8 mouse cellular contexts compared by ENCODE assay signal in genomic region chr14:56793243-56793642, GRCm38 (mm10). TPM values are rescaled to one million over a fixed set of nuclear protein-coding genes. Genes with fewer than 3 reads are reported as not detected.
DNase-seq lines count a peak whose midpoint lies in the region; ATAC-seq and TF ChIP-seq lines count a peak whose summit lies in the region.

No protein-coding gene starts in this region.

- H3K9ac ChIP-seq in intestine, embryonic 14.5 days (ENCODE audit: low read length): no peak overlapping the region
- H3K9ac ChIP-seq in intestine, embryonic 16.5 days (ENCODE audit: low read depth, low read length): no peak overlapping the region

- no peaks in the 10 kb centered on the region for H3K9me3 ChIP-seq in intestine, embryonic 14.5 days (ENCODE audit: control insufficient read depth, low read length)
- H3K9me3 ChIP-seq in intestine, embryonic 16.5 days (ENCODE audit: control insufficient read depth, low read length): no peaks in the 10 kb centered on the region
- no peaks in the 10 kb centered on the region for H3K9me3 ChIP-seq in embryonic facial prominence, embryonic 10.5 days

- intact Hi-C loops in left cerebral cortex, postnatal 25 days (cut with DNase I): loop anchor here (5.0 kb wide), 2 partner anchors 149 to 416 kb away; no protein-coding TSS in a partner anchor

- no peaks in the 10 kb centered on the region for H3K79me3 ChIP-seq in C2C12 (ENCODE audit: low read depth)

- H3K4me1 ChIP-seq in intestine, embryonic 14.5 days (replicated peaks; ENCODE audit: control insufficient read depth, insufficient read depth, low read length): no peaks in the 10 kb centered on the region
- H3K4me1 ChIP-seq in intestine, embryonic 16.5 days (ENCODE audit: control insufficient read depth, insufficient read depth, low read length): no peaks in the 10 kb centered on the region
- H3K4me1 ChIP-seq in embryonic facial prominence, embryonic 10.5 days: no peaks in the 10 kb centered on the region

- H3K4me2 ChIP-seq in intestine, embryonic 14.5 days (ENCODE audit: low read length): no peak overlapping the region
- H3K4me2 ChIP-seq in intestine, embryonic 16.5 days (ENCODE audit: low read depth, low read length): no peak overlapping the region

- TF ChIP-seq CTCF in C2C12 (IDR thresholded peaks at IDR 0.05; ENCODE audit: control insufficient read depth, insufficient read depth, insufficient read length): peak; percentile 13

- no peak overlapping the region for H3K4me3 ChIP-seq in intestine, embryonic 14.5 days (ENCODE audit: low read depth, low read length)
- no peak overlapping the region for H3K4me3 ChIP-seq in intestine, embryonic 16.5 days (ENCODE audit: low read length)
- H3K4me3 ChIP-seq in C2C12 (ENCODE audit: insufficient read depth, poor library complexity, severe bottlenecking): no peak overlapping the region
- no peak overlapping the region for H3K4me3 ChIP-seq in embryonic facial prominence, embryonic 10.5 days

- H3K79me2 ChIP-seq in C2C12 (ENCODE audit: control insufficient read depth, insufficient read depth): no peaks in the 10 kb centered on the region

- H3K27ac ChIP-seq in intestine, embryonic 14.5 days (ENCODE audit: low read depth): no peak overlapping the region
- no peak overlapping the region for H3K27ac ChIP-seq in intestine, embryonic 16.5 days (ENCODE audit: low read length)
- H3K27ac ChIP-seq in embryonic facial prominence, embryonic 10.5 days (replicated peaks): no peak overlapping the region

- DNase-seq in intestine, embryonic 14.5 days (ENCODE audit: low spot score): peak; percentile 72
- peak; percentile 64 for DNase-seq in R1 (ENCODE audit: low read depth, low spot score)
- DNase-seq in embryonic facial prominence, embryonic 10.5 days (ENCODE audit: low spot score): peak; percentile 58
- peak; percentile 33 to 55 for DNase-seq in left cerebral cortex, postnatal 25 days (ENCODE audit: low spot score in 2 of 2)
- peak; percentile 50 to 53 for DNase-seq in right cerebral cortex, postnatal 10 days (ENCODE audit: low spot score in 2 of 2)

- H3K27me3 ChIP-seq in intestine, embryonic 14.5 days (replicated peaks; ENCODE audit: control insufficient read depth, insufficient read depth, low read length): no peaks in the 10 kb centered on the region
- no peaks in the 10 kb centered on the region for H3K27me3 ChIP-seq in intestine, embryonic 16.5 days (replicated peaks; ENCODE audit: control insufficient read depth, insufficient read depth, low read length)
- H3K27me3 ChIP-seq in C2C12 (ENCODE audit: control insufficient read depth, insufficient read depth, insufficient read length): no peaks in the 10 kb centered on the region
- H3K27me3 ChIP-seq in embryonic facial prominence, embryonic 10.5 days (replicated peaks; ENCODE audit: low read depth, poor library complexity, severe bottlenecking): no peaks in the 10 kb centered on the region

- ATAC-seq in intestine, embryonic 14.5 days (replicated peaks; ENCODE audit: low FRiP score, low TSS enrichment, low read depth): no peak
- ATAC-seq in intestine, embryonic 16.5 days: no peak
- no peak for ATAC-seq in erythroid progenitor cell, adult 5-6 weeks (replicated peaks; ENCODE audit: low FRiP score, poor library complexity, severe bottlenecking)

- no peak overlapping the region for H3ac ChIP-seq in C2C12 (ENCODE audit: control insufficient read depth, insufficient read length, low read depth)

- WGBS in intestine, embryonic 14.5 days: 52% methylated on average over 2 of the region's 2 CpGs
- 43% methylated on average over 2 of the region's 2 CpGs for WGBS in intestine, embryonic 16.5 days
- 44% methylated on average over 2 of the region's 2 CpGs for WGBS in embryonic facial prominence, embryonic 10.5 days

- H3K36me3 ChIP-seq in intestine, embryonic 14.5 days (ENCODE audit: control insufficient read depth, insufficient read depth, low read length): peaks cover 65% of the 10 kb centered on the region
- peaks cover 4% of the 10 kb centered on the region; the same call in 1 of the 2 replicates for H3K36me3 ChIP-seq in intestine, embryonic 16.5 days (ENCODE audit: control insufficient read depth, insufficient read depth, low read length)
- H3K36me3 ChIP-seq in C2C12 (ENCODE audit: control insufficient read depth, insufficient read depth): peaks cover 52% of the 10 kb centered on the region
- H3K36me3 ChIP-seq in embryonic facial prominence, embryonic 10.5 days (replicated peaks): peaks cover 72% of the 10 kb centered on the region

TF ChIP-seq in C2C12, 6 proteins besides CTCF, POLR2A, EP300 and RAD21:
- TF ChIP-seq CEBPB (IDR thresholded peaks at IDR 0.05; ENCODE audit: low read depth) (no peak), MYOD1 (IDR thresholded peaks at IDR 0.05; ENCODE audit: control insufficient read depth, insufficient read length, low read depth) (no peak), MYOG (IDR thresholded peaks at IDR 0.05; ENCODE audit: control insufficient read depth, extremely low read depth, insufficient read length) (no peak), FOSL1 (IDR thresholded peaks at IDR 0.05; ENCODE audit: insufficient read depth, low read length, poor library complexity, severe bottlenecking) (no peak), MAX (IDR thresholded peaks at IDR 0.05) (no peak), USF1 (IDR thresholded peaks at IDR 0.05; ENCODE audit: low read depth) (no peak)

RNA-seq across cellular contexts. Expression of gene Pspc1, which starts 15.1 kb away (rescaled TPM):
- 31.1 and 34.7 TPM in 2 replicates for polyA plus RNA-seq in intestine, embryonic 14.5 days (2014; fragmentation: Nextera tagmentation; extraction: Ambion mirVana)
- 17.3 and 17.5 TPM in 2 replicates for polyA plus RNA-seq in intestine, embryonic 16.5 days (2015; fragmentation: Nextera tagmentation; extraction: Ambion mirVana)
- polyA plus RNA-seq in C2C12 (2012; fragmentation: generic; extraction: Trizol): 10.3 TPM
- polyA plus RNA-seq in embryonic facial prominence, embryonic 10.5 days (2016; fragmentation: Nextera tagmentation; extraction: Ambion mirVana): 41.3 and 44.7 TPM in 2 replicates
- 10 to 100 TPM; 54.3 to 63.4 TPM for total RNA-seq in left cerebral cortex, postnatal 25 days (2021)
- 82.2 and 100 TPM in 2 replicates for total RNA-seq in erythroid progenitor cell, adult 5-6 weeks (2015; ENCODE audit: low replicate concordance)
- 219 and 284 TPM in 2 replicates for total RNA-seq in erythroid progenitor cell, adult 5-6 weeks (2017; ENCODE audit: low replicate concordance)

RNA-seq across cellular contexts. Expression of gene Zmym5, which starts 18.3 kb away (rescaled TPM):
- polyA plus RNA-seq in intestine, embryonic 14.5 days (2014; fragmentation: Nextera tagmentation; extraction: Ambion mirVana): 18.2 and 22.6 TPM in 2 replicates
- 16.7 TPM in 2 replicates for polyA plus RNA-seq in intestine, embryonic 16.5 days (2015; fragmentation: Nextera tagmentation; extraction: Ambion mirVana)
- 2.3 TPM for polyA plus RNA-seq in C2C12 (2012; fragmentation: generic; extraction: Trizol)
- 22.2 and 26.5 TPM in 2 replicates for polyA plus RNA-seq in embryonic facial prominence, embryonic 10.5 days (2016; fragmentation: Nextera tagmentation; extraction: Ambion mirVana)
- total RNA-seq in left cerebral cortex, postnatal 25 days (2021): 10 to 100 TPM; 29.4 to 29.6 TPM
- 24.1 and 31.9 TPM in 2 replicates for total RNA-seq in erythroid progenitor cell, adult 5-6 weeks (2015; ENCODE audit: low replicate concordance)
- total RNA-seq in erythroid progenitor cell, adult 5-6 weeks (2017; ENCODE audit: low replicate concordance): 22.3 and 25.3 TPM in 2 replicates
